ENCODE assay signal across 8 mouse cellular contexts in genomic region chr5:122267899-122268298, GRCm38 (mm10). TPM values are rescaled to one million over a fixed set of nuclear protein-coding genes. Genes with fewer than 3 reads are reported as not detected.
DNase-seq lines count a peak whose midpoint lies in the region; ATAC-seq lines count a peak whose summit lies in the region.

No protein-coding gene starts in this region.

- WGBS in forebrain, embryonic 14.5 days = 31% methylated on average over 5 of the region's 5 CpGs
- 24% methylated on average over 5 of the region's 5 CpGs for whole genome bisulfite sequencing in forebrain, embryonic 16.5 days
- WGBS in embryonic facial prominence, embryonic 11.5 days = 28% methylated on average over 5 of the region's 5 CpGs

- H3K4me2 ChIP-seq in forebrain, embryonic 14.5 days (ENCODE audit: low read length) = no peak overlapping the region
- H3K4me2 ChIP-seq in forebrain, embryonic 16.5 days (ENCODE audit: low read length) = no peak overlapping the region
- H3K4me2 ChIP-seq in embryonic facial prominence, embryonic 11.5 days (ENCODE audit: low read depth, low read length) = no peak overlapping the region

- H3K4me1 ChIP-seq in forebrain, embryonic 14.5 days (ENCODE audit: control insufficient read depth, insufficient read depth, low read length) = peaks cover 6% of the 10 kb centered on the region
- peaks cover 11% of the 10 kb centered on the region for H3K4me1 ChIP-seq in forebrain, embryonic 16.5 days (replicated peaks; ENCODE audit: control insufficient read depth, insufficient read depth, low read length)
- H3K4me1 ChIP-seq in embryonic facial prominence, embryonic 11.5 days (ENCODE audit: control insufficient read depth, insufficient read depth, low read length) = no peaks in the 10 kb centered on the region

- H3K27me3 ChIP-seq in forebrain, embryonic 14.5 days (replicated peaks; ENCODE audit: control insufficient read depth, insufficient read depth, low read length) = no peaks in the 10 kb centered on the region
- no peaks in the 10 kb centered on the region for H3K27me3 ChIP-seq in forebrain, embryonic 16.5 days (replicated peaks; ENCODE audit: control insufficient read depth, insufficient read depth, low read length)
- no peaks in the 10 kb centered on the region for H3K27me3 ChIP-seq in embryonic facial prominence, embryonic 11.5 days (ENCODE audit: control insufficient read depth, insufficient read depth, low read length)

- H3K27ac ChIP-seq in forebrain, embryonic 14.5 days (ENCODE audit: low read depth, low read length) = no peak overlapping the region
- no peak overlapping the region for H3K27ac ChIP-seq in forebrain, embryonic 16.5 days (ENCODE audit: low read length)
- no peak overlapping the region for H3K27ac ChIP-seq in embryonic facial prominence, embryonic 11.5 days (replicated peaks; ENCODE audit: low read depth, low read length)

- no peaks in the 10 kb centered on the region for H3K9me3 ChIP-seq in forebrain, embryonic 14.5 days (replicated peaks; ENCODE audit: control insufficient read depth, low read length)
- H3K9me3 ChIP-seq in forebrain, embryonic 16.5 days (ENCODE audit: control insufficient read depth, low read length) = no peaks in the 10 kb centered on the region
- no peaks in the 10 kb centered on the region for H3K9me3 ChIP-seq in embryonic facial prominence, embryonic 11.5 days (replicated peaks; ENCODE audit: control insufficient read depth, low read length)

- H3K9ac ChIP-seq in forebrain, embryonic 14.5 days (ENCODE audit: low read length) = no peak overlapping the region
- no peak overlapping the region for H3K9ac ChIP-seq in forebrain, embryonic 16.5 days (replicated peaks; ENCODE audit: low read depth, low read length)
- H3K9ac ChIP-seq in embryonic facial prominence, embryonic 11.5 days (replicated peaks; ENCODE audit: low read length) = no peak overlapping the region

- ATAC-seq in forebrain, embryonic 14.5 days = no peak
- ATAC-seq in forebrain, embryonic 16.5 days = no peak
- no peak for ATAC-seq in embryonic facial prominence, embryonic 11.5 days (replicated peaks; ENCODE audit: insufficient number of reproducible peaks, low FRiP score, low TSS enrichment, low read depth)

- DNase-seq in forebrain, embryonic 14.5 days (ENCODE audit: low spot score) = peak; percentile 80
- peak; percentile 92 for DNase-seq in A20 (ENCODE audit: low read depth, low spot score)
- peak; percentile 69 for DNase-seq in adrenal gland, postnatal 25 days
- peak; percentile 70 for DNase-seq in embryonic facial prominence, embryonic 11.5 days (ENCODE audit: low spot score)
- DNase-seq in layer of hippocampus, adult 11-12 months (ENCODE audit: low spot score) = peak; percentile 84
- peak; percentile 84 for DNase-seq in lung, postnatal 25 days (ENCODE audit: low spot score)
- DNase-seq in spleen, postnatal 10 days (ENCODE audit: low spot score in 2 of 2) = peak; percentile 73 to 88

- no peaks in the 10 kb centered on the region for H3K36me3 ChIP-seq in forebrain, embryonic 14.5 days (ENCODE audit: control insufficient read depth, insufficient read depth, low read length)
- H3K36me3 ChIP-seq in forebrain, embryonic 16.5 days (ENCODE audit: control insufficient read depth, insufficient read depth) = no peaks in the 10 kb centered on the region
- H3K36me3 ChIP-seq in embryonic facial prominence, embryonic 11.5 days (replicated peaks; ENCODE audit: control insufficient read depth, insufficient read depth, low read depth, low read length) = no peaks in the 10 kb centered on the region

- no peak overlapping the region for H3K4me3 ChIP-seq in forebrain, embryonic 14.5 days (ENCODE audit: low read depth, low read length)
- H3K4me3 ChIP-seq in forebrain, embryonic 16.5 days (replicated peaks; ENCODE audit: low read length) = no peak overlapping the region
- no peak overlapping the region for H3K4me3 ChIP-seq in embryonic facial prominence, embryonic 11.5 days (ENCODE audit: low read depth, low read length)

RNA-seq across cellular contexts. Expression of gene Tctn1, which starts 3.6 kb away (rescaled TPM):
- 3.5 and 3.6 TPM in 2 replicates for polyA plus RNA-seq in forebrain, embryonic 14.5 days (2014; fragmentation: Nextera tagmentation; extraction: Ambion mirVana)
- 3.6 and 4.8 TPM in 2 replicates for polyA plus RNA-seq in forebrain, embryonic 16.5 days (2015; fragmentation: Nextera tagmentation; extraction: Ambion mirVana)
- 16.5 and 19.0 TPM in 2 replicates for total RNA-seq in adrenal gland, postnatal 25 days (2021)
- polyA plus RNA-seq in embryonic facial prominence, embryonic 11.5 days (2014; fragmentation: Nextera tagmentation; extraction: Ambion mirVana) = 3.3 and 3.5 TPM in 2 replicates

RNA-seq across cellular contexts. Expression of gene Pptc7, which starts 16.3 kb away (rescaled TPM):
- 5.2 and 5.9 TPM in 2 replicates for polyA plus RNA-seq in forebrain, embryonic 14.5 days (2014; fragmentation: Nextera tagmentation; extraction: Ambion mirVana)
- polyA plus RNA-seq in forebrain, embryonic 16.5 days (2015; fragmentation: Nextera tagmentation; extraction: Ambion mirVana) = 8.2 and 8.5 TPM in 2 replicates
- total RNA-seq in adrenal gland, postnatal 25 days (2021) = 48.2 and 52.6 TPM in 2 replicates
- polyA plus RNA-seq in embryonic facial prominence, embryonic 11.5 days (2014; fragmentation: Nextera tagmentation; extraction: Ambion mirVana) = 8.3 and 9.0 TPM in 2 replicates
